Mouse (Mus musculus): ENCODE results near the gene Icam4.
"Not testable (repeated sequence)": the region's sequence is repeated elsewhere in the genome, so short reads cannot be mapped to it uniquely, and the experiment has no call there.

Icam4 gene

DNA sequence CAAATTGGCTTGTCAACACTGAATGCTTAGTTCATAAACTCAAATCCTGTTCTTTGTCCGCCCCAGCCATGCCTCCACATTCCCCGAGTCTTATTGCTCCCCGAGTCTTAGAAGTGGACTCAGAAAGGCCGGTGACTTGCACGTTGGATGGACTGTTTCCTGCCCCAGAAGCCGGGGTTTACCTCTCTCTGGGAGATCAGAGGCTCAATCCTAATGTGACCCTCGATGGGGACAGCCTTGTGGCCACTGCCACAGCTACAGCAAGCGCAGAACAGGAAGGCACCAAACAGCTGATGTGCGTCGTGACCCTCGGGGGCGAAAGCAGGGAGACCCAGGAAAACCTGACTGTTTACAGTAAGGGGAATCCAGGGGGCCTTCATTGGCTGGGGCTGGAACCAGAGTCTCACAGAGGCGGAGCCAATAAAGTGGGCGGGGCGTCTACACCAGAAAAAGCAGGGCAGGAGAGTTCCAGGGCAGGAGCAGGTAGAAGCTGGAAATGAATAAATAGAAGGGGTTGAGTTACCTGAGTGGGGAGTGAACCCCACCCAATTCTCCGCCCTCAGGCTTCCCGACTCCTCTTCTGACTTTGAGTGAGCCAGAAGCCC, 5.4 kb downstream of the Icam4 start:
- peak; percentile 55 for DNase-seq (ENCODE audit: low spot score)

DNA sequence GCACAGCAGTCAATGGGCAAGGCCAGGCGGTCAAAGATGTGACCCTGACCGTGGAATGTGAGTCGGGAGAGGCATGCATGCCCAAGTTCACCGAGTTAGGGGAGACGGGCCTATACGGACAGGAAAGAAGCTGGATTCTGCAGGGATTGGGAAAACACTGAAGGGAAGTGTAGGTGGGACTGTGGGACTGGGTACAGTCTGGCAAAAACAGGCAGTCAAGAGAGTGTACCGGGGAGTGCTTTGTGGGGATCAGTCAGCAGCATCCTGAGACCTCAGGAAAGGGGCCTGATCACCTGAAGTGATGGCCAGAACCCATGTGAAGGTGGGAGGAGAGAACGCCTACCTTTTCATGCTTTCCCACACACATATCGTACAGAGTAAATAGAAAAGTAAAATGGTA, 6.4 kb downstream of the Icam4 start:
- DNase-seq (ENCODE audit: low spot score): no peak

GRCm38 (mm10) chr9:21036161-21036560, 7.0 kb downstream of the Icam4 start:
- DNase-seq (ENCODE audit: low spot score): no peak

GRCm38 (mm10) chr9:21036666-21037065, 7.5 kb downstream of the Icam4 start:
- no peak for DNase-seq (ENCODE audit: low spot score)

GRCm38 (mm10) chr9:21037481-21037891, 8.3 kb downstream of the Icam4 start:
- DNase-seq (ENCODE audit: low spot score): peak; percentile 58

GRCm38 (mm10) chr9:21039779-21040178, 10.6 kb downstream of the Icam4 start:
- no peak for DNase-seq (ENCODE audit: low spot score)

DNA sequence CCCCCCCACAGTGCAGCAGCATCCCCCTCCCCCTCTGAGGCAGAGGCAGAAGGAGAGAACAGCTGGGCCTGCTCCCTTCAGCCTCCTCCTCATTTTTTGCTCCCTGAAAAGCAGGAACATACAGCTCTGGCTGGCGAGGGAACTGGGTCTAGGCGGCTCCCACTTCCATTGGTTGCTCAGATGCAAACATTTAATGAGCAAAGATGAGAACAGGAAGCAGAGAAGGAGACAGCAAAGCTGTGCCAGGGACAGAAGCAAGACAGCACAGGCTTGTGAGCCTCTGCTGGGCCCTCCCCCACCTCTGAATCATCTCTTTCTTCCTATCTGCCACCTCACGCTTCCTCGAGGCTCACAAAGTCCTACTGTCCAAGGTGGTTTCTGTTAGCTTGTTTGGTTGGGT, 12.1 kb downstream of the Icam4 start:
- no peak for DNase-seq (ENCODE audit: low spot score)

DNA sequence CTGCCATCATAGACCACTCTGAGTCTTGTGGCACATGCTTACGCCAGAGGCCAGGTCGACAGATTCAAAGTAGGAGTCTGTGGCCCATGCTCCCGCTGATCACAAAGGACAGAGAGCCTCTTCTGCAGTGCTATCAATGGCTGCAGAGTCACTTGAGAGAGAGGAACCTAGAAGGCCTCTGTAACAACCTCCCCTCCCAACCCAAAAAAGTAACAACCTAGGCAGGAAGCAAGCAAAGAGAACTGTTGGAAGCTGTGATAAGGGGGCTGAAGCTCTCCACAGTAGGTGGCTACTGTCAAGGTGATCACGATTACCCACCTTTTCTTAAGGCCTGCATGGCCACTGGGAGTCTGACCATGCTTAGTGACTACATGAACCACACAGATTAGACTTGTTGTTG, 14.4 kb downstream of the Icam4 start:
- no peak for DNase-seq (ENCODE audit: low spot score)

DNA sequence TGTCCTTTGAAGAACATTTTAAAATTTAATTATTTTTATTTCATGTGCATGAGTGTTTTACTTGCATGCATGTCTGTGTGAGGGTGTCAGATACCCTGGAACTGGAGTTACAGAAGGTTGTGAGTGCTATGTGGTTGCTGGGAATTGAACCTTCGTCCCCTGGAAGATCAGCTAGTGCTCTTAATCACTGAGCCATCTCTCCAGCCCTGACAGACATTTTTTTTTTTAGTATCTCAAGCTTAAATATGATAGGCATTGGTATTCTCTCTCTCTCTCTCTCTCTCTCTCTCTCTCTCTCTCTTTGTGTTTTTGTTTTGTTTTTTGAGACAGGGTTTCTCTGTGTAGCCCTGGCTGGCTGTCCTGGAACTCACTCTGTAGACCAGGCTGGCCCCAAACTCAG, 15.6 kb downstream of the Icam4 start:
- not testable (repeated sequence) for DNase-seq (ENCODE audit: low spot score)

GRCm38 (mm10) chr9:21045235-21045634, 16.1 kb downstream of the Icam4 start:
- DNase-seq (ENCODE audit: low spot score): no peak

DNA sequence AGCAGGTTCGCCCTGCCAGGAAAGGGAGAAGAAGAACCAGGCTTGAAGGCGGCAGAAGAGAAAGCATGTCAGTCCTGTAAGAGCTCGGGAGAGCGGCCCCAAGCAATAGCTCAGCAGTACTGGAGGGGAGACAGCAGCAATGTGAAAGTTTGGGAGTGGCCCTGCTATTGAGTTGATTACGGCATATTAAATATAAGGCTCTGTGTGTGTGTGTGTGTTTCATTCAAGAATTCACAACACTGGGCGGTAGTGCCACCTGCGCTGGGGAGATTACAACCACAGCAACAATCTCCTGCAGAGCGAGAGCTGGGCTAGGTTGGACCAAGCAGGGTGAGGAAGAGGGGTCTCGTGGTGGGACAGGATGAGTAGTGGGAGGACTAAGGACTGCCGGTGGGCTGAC, 22.4 kb downstream of the Icam4 start:
- DNase-seq (ENCODE audit: low spot score): no peak

DNA sequence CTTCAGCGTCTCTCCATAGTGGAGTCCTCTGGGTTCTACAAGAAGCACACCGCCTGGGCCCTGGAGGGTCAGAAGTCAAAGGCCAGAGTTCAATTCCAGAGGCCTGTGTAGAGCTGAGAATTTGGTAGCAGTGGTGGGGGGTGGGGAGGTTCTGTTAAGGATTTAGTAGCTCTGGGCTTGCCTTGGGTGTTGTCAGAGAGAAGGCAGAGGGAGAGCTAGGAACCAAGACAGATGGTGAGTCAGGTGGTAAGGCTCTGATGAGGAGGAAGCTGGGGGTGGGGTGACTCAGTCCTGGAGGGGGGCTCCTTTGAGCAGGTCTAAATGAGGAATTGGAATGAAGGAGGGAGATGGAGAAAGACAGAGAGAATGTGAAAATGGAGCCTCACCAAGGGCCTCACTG, 33.8 kb downstream of the Icam4 start:
- no peak for DNase-seq (ENCODE audit: low spot score)

GRCm38 (mm10) chr9:21067006-21067684, 38.0 kb downstream of the Icam4 start, which contains the start of gene Zglp1:
Gene Zglp1, minus strand, starts transcription at chr9:21067093.
- DNase-seq (ENCODE audit: low spot score): no peak

DNA sequence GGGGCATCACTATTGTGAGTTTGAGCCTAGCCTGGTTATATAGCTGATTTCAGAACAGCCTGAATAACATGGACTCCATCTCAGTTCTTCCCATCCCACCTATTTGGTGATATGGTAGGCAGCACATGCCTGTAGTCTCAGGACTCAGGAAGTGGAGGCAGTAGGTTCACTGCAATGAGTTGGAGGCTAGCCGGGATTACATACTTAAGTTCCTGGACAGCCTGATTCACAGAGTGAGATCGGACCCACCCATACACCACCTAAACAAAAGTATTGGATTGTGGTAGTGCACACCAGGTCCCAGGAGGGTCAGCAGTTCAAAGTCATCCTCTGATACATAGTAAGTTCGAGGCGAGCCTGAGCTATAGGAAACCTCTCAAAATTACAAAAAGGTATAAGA, 43.5 kb downstream of the Icam4 start:
- DNase-seq (ENCODE audit: low spot score): no peak

GRCm38 (mm10) chr9:21073044-21073840, 44.1 kb downstream of the Icam4 start, which contains the start of the genes Gm49373 and Fdx1l:
Gene Gm49373, minus strand, starts transcription at chr9:21073096.
Gene Fdx1l, minus strand, starts transcription at chr9:21073614.
- peak; percentile 91 for DNase-seq (ENCODE audit: low spot score)

DNA sequence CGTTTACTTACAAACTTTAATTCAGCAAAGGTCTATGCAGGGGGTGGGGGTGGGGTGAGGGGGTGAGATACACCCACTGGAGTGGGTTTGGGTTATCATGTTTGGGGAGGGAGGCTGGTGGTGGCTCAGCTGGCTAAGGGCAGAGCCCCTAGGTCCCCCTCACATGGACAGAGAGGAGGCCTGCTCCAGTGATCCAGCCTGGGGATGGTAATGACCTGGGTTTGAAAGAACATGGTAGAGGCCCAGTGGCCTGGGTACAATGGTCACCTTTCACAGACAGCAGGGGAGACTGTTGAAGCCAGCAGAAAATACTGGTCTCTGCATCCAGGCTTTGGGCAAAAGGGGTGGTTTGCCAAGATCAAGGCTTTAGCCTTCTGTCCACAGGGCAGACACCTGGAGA, 45.0 kb downstream of the Icam4 start:
- no peak for DNase-seq (ENCODE audit: low spot score)

- DNase-seq (ENCODE audit: low spot score): no peak
These were observed 46.5 kb downstream of the Icam4 start for GRCm38 (mm10) chr9:21075625-21076024.
